Mouse (Mus musculus): ENCODE measurements around the gene Nde1. TPM values are rescaled to one million over a fixed set of nuclear protein-coding genes. Genes with fewer than 3 reads are reported as not detected.
A peak's percentile ranks its signal among the peaks of the same experiment; 100 is the strongest.

Gene Nde1
- polyA plus RNA-seq, 1 experiment = 126 TPM

DNA sequence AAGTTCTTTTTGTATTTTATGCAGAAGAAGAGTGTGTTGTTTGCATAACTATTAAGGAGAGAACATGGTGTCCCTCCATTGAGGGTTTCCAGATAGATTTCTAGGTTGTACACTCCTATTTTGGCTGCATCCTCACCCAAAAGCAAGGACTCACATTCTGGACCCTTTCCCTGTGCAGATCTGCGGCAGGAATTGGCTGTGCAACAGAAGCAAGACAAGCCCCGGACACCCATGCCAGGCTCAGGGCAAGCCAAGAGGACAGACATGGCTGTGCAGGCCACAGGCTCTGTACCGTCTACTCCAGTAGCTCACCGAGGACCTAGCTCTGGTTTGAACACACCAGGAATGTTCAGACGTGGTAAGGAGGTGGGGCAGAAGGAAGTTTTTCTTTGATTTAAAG, 22.4 kb downstream of the Nde1 start:
- TF ChIP-seq EP300 (IDR thresholded peaks at IDR 0.05; ENCODE audit: insufficient read depth, low read depth, low read length) = no peak
- no peak for TF ChIP-seq CTCF (IDR thresholded peaks at IDR 0.05; ENCODE audit: low read depth, low read length)
- no peak for TF ChIP-seq POLR2A (IDR thresholded peaks at IDR 0.05; ENCODE audit: insufficient read depth, low read length)
- H3K9me3 ChIP-seq (replicated peaks; ENCODE audit: control insufficient read depth, insufficient read depth, low read length, poor library complexity, severe bottlenecking) = no peaks in the 10 kb centered on the region
- no peaks in the 10 kb centered on the region for H3K4me1 ChIP-seq (ENCODE audit: control insufficient read depth, insufficient read depth, low read length)
- H3K9ac ChIP-seq (ENCODE audit: low read depth, poor library complexity, severe bottlenecking) = no peak overlapping the region
- no peak overlapping the region for H3K27ac ChIP-seq (ENCODE audit: insufficient read depth, low read length)
- H3K27me3 ChIP-seq (ENCODE audit: control insufficient read depth, insufficient read depth, low read length, poor library complexity, severe bottlenecking) = no peaks in the 10 kb centered on the region
- H3K4me3 ChIP-seq (ENCODE audit: low read depth, low read length) = no peak overlapping the region
- peaks cover 92% of the 10 kb centered on the region for H3K36me3 ChIP-seq (ENCODE audit: control insufficient read depth, insufficient read depth, low read length, poor library complexity, severe bottlenecking)

DNA sequence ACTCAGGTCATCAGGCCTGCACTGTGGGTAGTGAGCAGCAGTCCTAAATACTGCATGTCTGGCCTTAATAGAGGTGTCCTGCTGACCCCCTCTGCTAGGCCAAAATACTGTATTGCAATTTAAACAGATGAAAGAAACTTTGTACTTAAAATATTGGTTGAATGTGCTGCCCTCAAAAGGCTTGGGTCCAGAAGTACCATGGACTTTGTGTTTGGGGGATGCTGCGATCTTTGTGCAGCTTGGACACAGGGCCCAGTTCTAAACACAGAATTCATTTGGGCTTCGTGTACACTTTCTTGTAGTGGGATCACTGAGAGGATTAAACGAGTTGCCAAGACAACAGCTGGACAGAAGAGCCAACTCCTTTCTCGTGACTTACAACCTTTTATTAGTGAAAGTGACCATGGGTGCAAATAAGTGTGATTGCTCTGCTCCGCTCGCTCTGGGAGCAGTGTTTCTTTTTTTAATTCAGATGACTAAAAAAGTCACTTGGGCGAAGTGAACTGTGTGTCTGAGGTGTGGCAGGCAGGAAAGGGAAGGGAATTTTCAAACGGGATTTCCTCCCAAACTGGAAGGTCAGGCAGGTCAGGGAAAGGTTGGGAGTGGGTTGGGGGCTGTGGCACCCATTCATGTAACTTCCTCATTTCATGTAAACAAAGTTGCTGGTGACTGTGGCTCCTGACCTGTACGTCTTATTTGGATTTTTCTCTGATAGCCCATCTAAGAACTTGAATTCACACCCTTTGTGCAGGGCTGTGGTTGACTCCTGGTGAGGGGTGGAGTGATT, 31.3 kb downstream of the Nde1 start:
- H3K27me3 ChIP-seq (ENCODE audit: control insufficient read depth, insufficient read depth, low read length, poor library complexity, severe bottlenecking) = no peaks in the 10 kb centered on the region
- H3K4me1 ChIP-seq (ENCODE audit: control insufficient read depth, insufficient read depth, low read length) = no peaks in the 10 kb centered on the region
- no peaks in the 10 kb centered on the region for H3K9me3 ChIP-seq (replicated peaks; ENCODE audit: control insufficient read depth, insufficient read depth, low read length, poor library complexity, severe bottlenecking)
- TF ChIP-seq POLR2A (IDR thresholded peaks at IDR 0.05; ENCODE audit: insufficient read depth, low read length) (no peak), CTCF (IDR thresholded peaks at IDR 0.05; ENCODE audit: low read depth, low read length) (no peak), EP300 (IDR thresholded peaks at IDR 0.05; ENCODE audit: insufficient read depth, low read depth, low read length) (no peak)
- no peak overlapping the region for H3K9ac ChIP-seq (ENCODE audit: low read depth, poor library complexity, severe bottlenecking)
- H3K27ac ChIP-seq (ENCODE audit: insufficient read depth, low read length) = peak overlapping the region; percentile 37
- peaks cover 33% of the 10 kb centered on the region for H3K36me3 ChIP-seq (ENCODE audit: control insufficient read depth, insufficient read depth, low read length, poor library complexity, severe bottlenecking)
- no peak overlapping the region for H3K4me3 ChIP-seq (ENCODE audit: low read depth, low read length)

DNA sequence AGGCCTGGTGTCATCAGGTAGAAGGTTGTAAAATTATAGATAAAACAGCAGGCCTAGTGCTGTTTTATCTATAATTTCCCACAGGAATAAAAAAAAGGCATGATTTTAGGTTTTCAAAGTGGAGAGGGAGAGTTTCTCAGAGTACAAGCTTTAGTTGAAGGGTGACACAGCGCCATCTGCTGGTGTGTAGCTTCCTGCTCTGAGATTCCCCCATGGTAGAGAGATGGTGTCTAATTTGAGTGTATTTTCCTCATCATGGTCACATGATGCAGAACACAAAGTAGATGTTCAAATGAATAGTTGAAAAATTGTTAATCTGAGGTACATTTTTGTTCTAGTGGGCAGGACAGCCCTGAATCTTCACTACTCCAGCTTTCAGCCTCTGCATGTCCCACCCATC, 32.4 kb downstream of the Nde1 start:
- Histone ChIP-seq H3K36me3 (ENCODE audit: control insufficient read depth, insufficient read depth, low read length, poor library complexity, severe bottlenecking) (peaks cover 22% of the 10 kb centered on the region), H3K27me3 (ENCODE audit: control insufficient read depth, insufficient read depth, low read length, poor library complexity, severe bottlenecking) (no peaks in the 10 kb centered on the region), H3K9ac (ENCODE audit: low read depth, poor library complexity, severe bottlenecking) (no peak overlapping the region), H3K4me3 (ENCODE audit: low read depth, low read length) (no peak overlapping the region), H3K4me1 (ENCODE audit: control insufficient read depth, insufficient read depth, low read length) (no peaks in the 10 kb centered on the region), H3K9me3 (replicated peaks; ENCODE audit: control insufficient read depth, insufficient read depth, low read length, poor library complexity, severe bottlenecking) (no peaks in the 10 kb centered on the region), H3K27ac (ENCODE audit: insufficient read depth, low read length) (no peak overlapping the region)
- TF ChIP-seq EP300 (IDR thresholded peaks at IDR 0.05; ENCODE audit: insufficient read depth, low read depth, low read length) = no peak
- TF ChIP-seq POLR2A (IDR thresholded peaks at IDR 0.05; ENCODE audit: insufficient read depth, low read length) = no peak

DNA sequence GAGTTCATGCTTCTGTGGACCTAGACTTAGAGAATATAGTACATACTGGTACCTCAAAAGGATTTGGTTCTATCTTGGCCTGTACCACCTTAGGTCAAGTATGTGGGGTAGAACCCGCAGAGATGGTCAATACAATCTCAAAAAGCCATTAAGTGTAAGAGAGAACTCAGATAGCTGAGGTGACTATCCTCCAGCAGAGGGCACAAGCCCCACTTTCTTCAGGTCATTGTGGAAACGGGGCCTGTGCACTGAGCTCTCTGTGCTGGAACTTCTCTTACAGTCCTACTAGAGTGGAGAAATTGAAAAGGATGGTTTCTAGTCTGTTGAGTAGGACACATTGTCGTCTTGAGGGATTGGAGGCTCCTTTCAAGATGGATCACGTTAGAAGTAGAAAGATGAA, 35.7 kb downstream of the Nde1 start:
- H3K9ac ChIP-seq (ENCODE audit: low read depth, poor library complexity, severe bottlenecking) = no peak overlapping the region
- H3K9me3 ChIP-seq (replicated peaks; ENCODE audit: control insufficient read depth, insufficient read depth, low read length, poor library complexity, severe bottlenecking) = no peaks in the 10 kb centered on the region
- no peaks in the 10 kb centered on the region for H3K4me1 ChIP-seq (ENCODE audit: control insufficient read depth, insufficient read depth, low read length)
- H3K27me3 ChIP-seq (ENCODE audit: control insufficient read depth, insufficient read depth, low read length, poor library complexity, severe bottlenecking) = no peaks in the 10 kb centered on the region
- TF ChIP-seq CTCF (IDR thresholded peaks at IDR 0.05; ENCODE audit: low read depth, low read length) (peak; percentile 16), POLR2A (IDR thresholded peaks at IDR 0.05; ENCODE audit: insufficient read depth, low read length) (no peak)
- no peaks in the 10 kb centered on the region for H3K36me3 ChIP-seq (ENCODE audit: control insufficient read depth, insufficient read depth, low read length, poor library complexity, severe bottlenecking)
- no peak overlapping the region for H3K4me3 ChIP-seq (ENCODE audit: low read depth, low read length)
- H3K27ac ChIP-seq (ENCODE audit: insufficient read depth, low read length) = no peak overlapping the region

- Histone ChIP-seq H3K4me3 (ENCODE audit: low read depth, low read length) (no peak overlapping the region), H3K9me3 (replicated peaks; ENCODE audit: control insufficient read depth, insufficient read depth, low read length, poor library complexity, severe bottlenecking) (no peaks in the 10 kb centered on the region), H3K27me3 (ENCODE audit: control insufficient read depth, insufficient read depth, low read length, poor library complexity, severe bottlenecking) (no peaks in the 10 kb centered on the region), H3K9ac (ENCODE audit: low read depth, poor library complexity, severe bottlenecking) (no peak overlapping the region), H3K4me1 (ENCODE audit: control insufficient read depth, insufficient read depth, low read length) (no peaks in the 10 kb centered on the region), H3K27ac (ENCODE audit: insufficient read depth, low read length) (no peak overlapping the region), H3K36me3 (ENCODE audit: control insufficient read depth, insufficient read depth, low read length, poor library complexity, severe bottlenecking) (no peaks in the 10 kb centered on the region)
- no peak for TF ChIP-seq POLR2A (IDR thresholded peaks at IDR 0.05; ENCODE audit: insufficient read depth, low read length)
- no peak for TF ChIP-seq EP300 (IDR thresholded peaks at IDR 0.05; ENCODE audit: insufficient read depth, low read depth, low read length)
- TF ChIP-seq CTCF (IDR thresholded peaks at IDR 0.05; ENCODE audit: low read depth, low read length) = no peak
These were observed 52.1 kb downstream of the Nde1 start for GRCm38 (mm10) chr16:14215156-14215555.

- no peak overlapping the region for H3K4me3 ChIP-seq (ENCODE audit: low read depth, low read length)
- no peak overlapping the region for H3K9ac ChIP-seq (ENCODE audit: low read depth, poor library complexity, severe bottlenecking)
- no peaks in the 10 kb centered on the region for H3K36me3 ChIP-seq (ENCODE audit: control insufficient read depth, insufficient read depth, low read length, poor library complexity, severe bottlenecking)
- no peaks in the 10 kb centered on the region for H3K4me1 ChIP-seq (ENCODE audit: control insufficient read depth, insufficient read depth, low read length)
- H3K27ac ChIP-seq (ENCODE audit: insufficient read depth, low read length) = no peak overlapping the region
- TF ChIP-seq CTCF (IDR thresholded peaks at IDR 0.05; ENCODE audit: low read depth, low read length) (peak; percentile 95), EP300 (IDR thresholded peaks at IDR 0.05; ENCODE audit: insufficient read depth, low read depth, low read length) (no peak)
- H3K27me3 ChIP-seq (ENCODE audit: control insufficient read depth, insufficient read depth, low read length, poor library complexity, severe bottlenecking) = no peaks in the 10 kb centered on the region
- no peaks in the 10 kb centered on the region for H3K9me3 ChIP-seq (replicated peaks; ENCODE audit: control insufficient read depth, insufficient read depth, low read length, poor library complexity, severe bottlenecking)
These were observed 74.1 kb downstream of the Nde1 start for GRCm38 (mm10) chr16:14237100-14237723.

All from ES-Bruce4 (cell line).